Mouse (Mus musculus) bone marrow, adult 2 months (tissue): ENCODE measurements around the gene Atp6v0b. TPM values are rescaled to one million over a fixed set of nuclear protein-coding genes. Genes with fewer than 3 reads are reported as not detected.
A peak's percentile ranks its signal among the peaks of the same experiment; 100 is the strongest.

Source experiments
- H3K27ac ChIP-seq: fragments of 200-500 bp; 2 replicates; pipeline ENCODE4 v1.5.1; 2012; ENCODE audit warnings: low read depth, mild to moderate bottlenecking, control low read depth, inconsistent platforms, low read length; ENCODE audit not compliant: control insufficient read depth, poor library complexity, insufficient read depth
- H3K4me1 ChIP-seq: fragments of 200-500 bp; 2 replicates; pipeline ENCODE4 v1.6.1; 2011; ENCODE audit warnings: low read length; ENCODE audit not compliant: control insufficient read depth, insufficient read depth
- H3K4me3 ChIP-seq: fragments of 200-500 bp; replicated peaks from 2 replicates; pipeline ENCODE3; 2011; ENCODE audit warnings: mild to moderate bottlenecking, low read depth, low read length, control low read depth; ENCODE audit not compliant: control insufficient read depth
- CTCF ChIP-seq: fragments of 200-500 bp; IDR thresholded peaks from 2 replicates; pipeline ENCODE4 v1.5.1; 2011; ENCODE audit warnings: low read length, control low read depth; ENCODE audit not compliant: control insufficient read depth, insufficient read depth
- POLR2A ChIP-seq: fragments of 200-500 bp; IDR thresholded peaks from 2 replicates; pipeline ENCODE4 v1.6.1; 2011; ENCODE audit warnings: low read depth, mild to moderate bottlenecking, control low read depth, low read length, borderline replicate concordance; ENCODE audit not compliant: control insufficient read depth
- WGBS: fragments of 180-500 bp; shearing (Covaris S2); methylation state at CpG from one replicate; pipeline ENCODE4 v1.1.7; 2018; 5-methylcytosine and 5-hydroxymethylcytosine counted together
- polyA plus RNA-seq: library from polyadenylated mRNA; stranded (reverse); fragments of >200 nt; gene quantifications from 2 replicates; pipeline ENCODE4 v1.2.4, GENCODE M21; 2011; ENCODE audit warnings: low replicate concordance; ENCODE audit not compliant: missing spikeins, insufficient read depth, insufficient read length

Gene Atp6v0b
- polyA plus RNA-seq, 1 experiment, result 442 TPM

- H3K4me1 ChIP-seq, result peaks cover 2% of the 10 kb centered on the region; the same call in 1 of the 2 replicates
- TF ChIP-seq POLR2A, result no peak
- TF ChIP-seq CTCF, result no peak
- H3K27ac ChIP-seq, result no peak overlapping the region
- H3K4me3 ChIP-seq, result no peak overlapping the region
- 75% methylated on average over 2 of the region's 2 CpGs for WGBS
Observed at GRCm38 (mm10) chr4:117887920-117888319, 787 bp upstream of the Atp6v0b start.

- Histone ChIP-seq H3K4me3 (peak overlapping the region; percentile 91), H3K27ac (peak overlapping the region; percentile 93), H3K4me1 (peaks cover 2% of the 10 kb centered on the region; the same call in 1 of the 2 replicates)
- under 1% methylated on average over 24 of the region's 24 CpGs for WGBS
- TF ChIP-seq POLR2A (no peak), CTCF (no peak)
Observed at GRCm38 (mm10) chr4:117886644-117887043, 489 bp downstream of the Atp6v0b start.

DNA sequence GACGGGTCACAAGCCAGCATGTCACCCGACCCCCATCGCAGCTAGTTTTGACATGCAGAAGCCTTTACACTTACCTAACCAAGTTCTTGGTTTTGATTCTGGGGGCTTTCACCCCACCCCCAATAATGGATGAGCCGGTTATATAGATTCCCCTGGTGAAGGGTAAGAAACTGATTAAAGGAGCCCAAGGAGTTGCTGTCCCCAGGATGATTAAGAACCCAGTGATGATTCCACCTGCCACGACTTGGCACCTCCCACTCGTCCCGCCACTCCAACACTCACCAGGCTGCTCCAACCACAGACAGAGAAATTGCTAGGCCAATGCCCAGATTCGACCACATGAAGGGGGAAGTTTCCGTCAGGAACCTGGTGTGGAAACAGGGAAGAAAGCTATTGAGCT is 1.1 kb downstream of the Atp6v0b start:
- Histone ChIP-seq H3K4me3 (peak overlapping the region; percentile 91), H3K27ac (no peak overlapping the region), H3K4me1 (peaks cover 2% of the 10 kb centered on the region; the same call in 1 of the 2 replicates)
- TF ChIP-seq CTCF, result no peak
- TF ChIP-seq POLR2A, result no peak
- 59% methylated on average over 9 of the region's 9 CpGs for WGBS

DNA sequence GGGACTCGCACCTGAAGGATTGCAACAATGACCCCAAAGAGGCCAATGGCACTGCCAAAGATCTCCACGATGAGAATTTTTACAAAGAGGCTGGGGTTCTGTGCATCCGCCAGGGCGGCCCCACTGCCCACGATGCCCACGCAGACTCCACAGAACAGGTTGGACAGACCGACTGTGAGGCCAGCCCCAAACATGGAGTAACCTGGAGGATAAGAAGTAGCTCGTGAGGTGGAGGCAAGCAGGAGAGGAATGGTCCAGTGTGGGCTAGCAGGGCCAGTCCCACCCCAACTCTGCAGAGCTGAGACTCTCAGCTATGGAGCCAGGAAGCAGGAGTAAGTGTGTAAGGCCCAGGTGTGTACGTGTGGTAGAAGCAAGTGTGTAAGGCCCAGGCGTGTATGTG is 2.0 kb downstream of the Atp6v0b start:
- WGBS, result 89% methylated on average over 10 of the region's 10 CpGs

DNA sequence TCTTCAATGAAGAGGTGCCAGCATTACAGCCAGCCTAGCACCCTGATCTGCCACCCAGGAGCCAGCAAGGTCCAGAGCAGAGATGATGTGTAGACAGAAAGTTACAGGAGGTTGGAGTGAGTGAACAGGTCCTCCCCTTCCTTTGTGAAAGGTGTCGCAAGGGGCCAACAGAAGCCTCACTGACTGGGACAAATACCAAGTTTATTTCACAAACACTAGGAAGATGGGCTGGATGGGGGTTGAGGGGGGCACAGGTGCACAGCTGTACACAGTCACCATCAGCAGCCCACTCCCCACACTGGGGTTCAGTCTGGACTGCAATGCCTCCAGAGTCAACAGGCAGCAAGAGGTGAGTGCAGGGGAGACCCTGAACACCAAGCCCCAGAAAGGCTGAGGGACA is 3.0 kb downstream of the Atp6v0b start:
- TF ChIP-seq CTCF, result no peak
- TF ChIP-seq POLR2A, result no peak
- Histone ChIP-seq H3K27ac (no peak overlapping the region), H3K4me3 (no peak overlapping the region), H3K4me1 (peaks cover 2% of the 10 kb centered on the region; the same call in 1 of the 2 replicates)
- 60% methylated on average over 1 of the region's 1 CpGs for WGBS

More for the DNA sequence above, 2.0 kb downstream of the Atp6v0b start:
- Histone ChIP-seq H3K4me3 (no peak overlapping the region), H3K4me1 (peaks cover 2% of the 10 kb centered on the region; the same call in 1 of the 2 replicates), H3K27ac (no peak overlapping the region)
- no peak for TF ChIP-seq CTCF
- TF ChIP-seq POLR2A, result no peak

- TF ChIP-seq CTCF (no peak), POLR2A (no peak)
- WGBS, result 4% methylated on average over 102 of the region's 103 CpGs
- Histone ChIP-seq H3K4me3 (no peak within 1 kb of the TSS), H3K4me1 (peaks cover 2% of the 10 kb centered on the region; the same call in 1 of the 2 replicates), H3K27ac (no peak within 1 kb of the TSS)
Observed at GRCm38 (mm10) chr4:117882701-117883691, 4.1 kb downstream of the Atp6v0b start, which contains the start of gene B4galt2. Gene B4galt2 (minus strand): TSS chr4:117883487.

DNA sequence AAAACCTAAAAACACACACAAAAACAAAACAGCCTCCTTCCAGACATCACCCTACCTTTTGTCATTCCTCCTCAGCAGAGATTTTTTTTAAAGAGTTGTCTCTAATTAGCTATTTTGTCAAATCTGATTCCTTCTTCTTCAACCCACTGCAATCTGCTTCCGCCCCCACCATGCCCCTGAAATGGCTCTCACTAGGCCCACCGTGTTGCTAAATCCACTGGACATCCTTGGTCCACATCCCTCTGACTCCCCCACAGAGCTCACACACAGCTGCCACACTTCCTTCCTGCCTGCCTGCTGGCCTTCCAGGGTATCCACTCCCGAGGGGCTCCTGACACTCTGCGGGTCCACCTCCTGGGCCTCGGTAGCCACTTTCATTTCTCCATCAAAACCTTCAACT is 8.4 kb downstream of the Atp6v0b start:
- 48% methylated on average over 5 of the region's 5 CpGs for WGBS
- TF ChIP-seq CTCF (no peak), POLR2A (no peak)
- Histone ChIP-seq H3K4me3 (no peak overlapping the region), H3K4me1 (no peaks in the 10 kb centered on the region; the same call in 1 of the 2 replicates), H3K27ac (no peak overlapping the region)

DNA sequence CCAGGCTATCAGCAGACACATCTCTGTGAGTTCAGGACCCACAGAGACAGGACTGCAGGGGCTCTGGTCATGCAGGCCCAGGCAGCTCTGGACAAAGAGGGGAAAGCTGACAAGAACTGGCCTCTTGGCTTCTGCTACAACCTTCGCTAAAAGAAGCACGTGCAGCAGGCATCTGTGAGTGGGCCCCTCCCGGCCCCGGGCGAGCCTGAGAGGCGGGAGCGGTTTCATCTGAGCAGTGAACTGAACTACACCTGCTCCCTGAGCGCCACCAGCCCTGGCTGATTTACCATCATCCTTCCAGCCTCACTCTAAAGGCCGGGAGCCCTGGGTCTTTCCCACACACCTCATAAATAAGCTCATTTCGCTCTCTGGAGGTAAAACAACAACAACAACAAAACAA is 8.8 kb downstream of the Atp6v0b start:
- H3K4me1 ChIP-seq, result no peaks in the 10 kb centered on the region
- H3K4me3 ChIP-seq, result no peak overlapping the region
- no peak for TF ChIP-seq CTCF
- TF ChIP-seq POLR2A, result no peak
- no peak overlapping the region for H3K27ac ChIP-seq
- 82% methylated on average over 10 of the region's 10 CpGs for WGBS
